Mouse (Mus musculus): ENCODE measurements around the gene Nfkbia.

GRCm38 (mm10) chr12:55487843-55488660 is 4.4 kb downstream of the Nfkbia start:
- no peak for TF ChIP-seq CTCF (conservative IDR thresholded peaks at IDR 0.05; ENCODE audit: low read length)
- TF ChIP-seq NANOG (IDR thresholded peaks at IDR 0.05; ENCODE audit: borderline replicate concordance, low read length): no peak
- TF ChIP-seq POU5F1 (IDR thresholded peaks at IDR 0.05; ENCODE audit: borderline replicate concordance, low read length): no peak
